In the genomic region with DNA sequence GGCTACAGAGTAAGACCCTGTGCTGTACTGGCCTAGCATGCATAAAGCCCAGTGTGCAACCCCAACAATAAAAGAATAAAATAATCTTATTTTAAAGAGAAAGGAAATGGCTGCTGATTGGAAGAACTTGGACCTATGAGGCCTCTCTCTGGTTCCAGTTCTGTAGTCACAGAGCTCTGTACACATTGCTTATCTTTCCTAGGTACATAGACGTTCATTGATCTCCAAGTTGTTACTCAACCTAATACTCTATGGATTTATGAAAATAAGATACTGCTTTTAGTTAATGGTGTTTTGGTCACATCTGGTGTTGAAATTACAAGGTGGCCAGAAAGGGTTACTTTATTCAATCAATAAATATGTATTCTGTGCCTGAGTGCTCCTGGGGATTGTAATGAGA, we compare ENCODE assay signal across 20 mouse cellular contexts. TPM values are rescaled to one million over a fixed set of nuclear protein-coding genes. Genes with fewer than 3 reads are reported as not detected.
A peak's percentile ranks its signal among the peaks of the same experiment; 100 is the strongest.
DNase-seq lines count a peak whose midpoint lies in the region; ATAC-seq and TF ChIP-seq lines count a peak whose summit lies in the region.
"Had no signal": no experiment of that assay in that cellular context is flagged by ENCODE, and none has a peak within 500 bp of the region (broad histone marks: within the 10 kb centered on the region; RNA-seq: fewer than 3 reads in every experiment).

No protein-coding gene starts in this region.

- H3K4me1 ChIP-seq in heart, embryonic 14.5 days (ENCODE audit: control insufficient read depth in 2 of 2, insufficient read depth in 2 of 2, low read length in 2 of 2), result peaks cover 3 to 32% of the 10 kb centered on the region in 2 experiments
- H3K4me1 ChIP-seq in liver, adult 2 months (ENCODE audit: control insufficient read depth, insufficient read depth, low read length), result peaks cover 9% of the 10 kb centered on the region
- peaks cover 21% of the 10 kb centered on the region for H3K4me1 ChIP-seq in liver, embryonic 15.5 days (replicated peaks)

- no peak overlapping the region for H3K9ac ChIP-seq in heart, embryonic 14.5 days (ENCODE audit: low read length)
- no peak overlapping the region for H3K9ac ChIP-seq in liver, adult 2 months (ENCODE audit: low read depth, low read length)
- H3K9ac ChIP-seq in liver, embryonic 15.5 days, result no peak overlapping the region
- H3K9ac ChIP-seq: forebrain, embryonic 13.5 days; forebrain, postnatal 0 days; heart, embryonic 12.5 days; hindbrain, embryonic 14.5 days had no signal

- no peak for ATAC-seq in heart, embryonic 14.5 days (ENCODE audit: insufficient number of reproducible peaks, insufficient read depth, low FRiP score, low read depth)
- no peak for ATAC-seq in liver, embryonic 15.5 days (ENCODE audit: insufficient read depth)
- ATAC-seq: forebrain, embryonic 13.5 days; forebrain, postnatal 0 days; Patski had no signal

- H3K4me3 ChIP-seq in heart, embryonic 14.5 days (ENCODE audit: control insufficient read depth in 1 of 2, insufficient read depth in 1 of 2, low read depth in 1 of 2, low read length in 2 of 2), result no peak overlapping the region
- H3K4me3 ChIP-seq in liver, adult 2 months (ENCODE audit: insufficient read depth, low read depth, low read length), result peak overlapping the region; percentile 13; the same call in 1 of the 2 replicates
- H3K4me3 ChIP-seq in liver, embryonic 15.5 days (replicated peaks), result no peak overlapping the region
- H3K4me3 ChIP-seq: embryonic facial prominence, embryonic 10.5 days; forebrain, embryonic 13.5 days; heart, embryonic 12.5 days; hindbrain, embryonic 10.5 days had no signal

- DNase-seq in heart, postnatal 36 days, result no peak
- DNase-seq in liver, adult 2 months (ENCODE audit: extremely low read depth, low read depth, low spot score), result peak; percentile 85
- DNase-seq in liver, result no peak
- DNase-seq in gastrocnemius, postnatal 4 days (ENCODE audit: low spot score in 2 of 2), result no peak
- DNase-seq in kidney, adult 9 months, result no peak
- DNase-seq: adrenal gland, adult 2 months; adrenal gland, postnatal 36 days; cerebellum, adult 2 months; cerebellum, postnatal 10 days; forebrain, postnatal 0 days; gastrocnemius, postnatal 14 days; heart, postnatal 14 days had no signal

- TF ChIP-seq POLR2A in liver, adult 2 months (IDR thresholded peaks at IDR 0.05; ENCODE audit: extremely low read depth, insufficient read depth, low read length), result no peak

- peaks cover 16% of the 10 kb centered on the region for H3K79me2 ChIP-seq in liver, adult 2 months (ENCODE audit: control insufficient read depth, insufficient read depth, low read length)

- WGBS in heart, embryonic 14.5 days, result 59% methylated on average over 1 of the region's 1 CpGs
- 26% methylated on average over 1 of the region's 1 CpGs for WGBS in liver, adult 2 months
- 33% methylated on average over 1 of the region's 1 CpGs for WGBS in liver, embryonic 15.5 days (ENCODE audit: insufficient replicate concordance)

- peak overlapping the region; percentile 69 for H3K4me2 ChIP-seq in heart, embryonic 14.5 days (ENCODE audit: low read length)
- peak overlapping the region; percentile 81 for H3K4me2 ChIP-seq in liver, embryonic 15.5 days
- H3K4me2 ChIP-seq: forebrain, embryonic 13.5 days; heart, embryonic 12.5 days; hindbrain, embryonic 14.5 days had no signal

- no peak for TF ChIP-seq CTCF in liver, adult 2 months (IDR thresholded peaks at IDR 0.05; ENCODE audit: low read depth, low read length)

- H3K27me3 ChIP-seq in heart, embryonic 14.5 days (ENCODE audit: control insufficient read depth, insufficient read depth, low read length), result no peaks in the 10 kb centered on the region
- no peaks in the 10 kb centered on the region for H3K27me3 ChIP-seq in liver, adult 2 months (ENCODE audit: control insufficient read depth, insufficient read depth, low read length)
- no peaks in the 10 kb centered on the region for H3K27me3 ChIP-seq in liver, embryonic 15.5 days
- H3K27me3 ChIP-seq: forebrain, embryonic 13.5 days; heart, embryonic 12.5 days had no signal

- no peaks in the 10 kb centered on the region for H3K36me3 ChIP-seq in heart, embryonic 14.5 days (ENCODE audit: control insufficient read depth, insufficient read depth, low read length)
- no peaks in the 10 kb centered on the region; the same call in 1 of the 2 replicates for H3K36me3 ChIP-seq in liver, adult 2 months (ENCODE audit: control insufficient read depth, insufficient read depth, low read length)
- no peaks in the 10 kb centered on the region for H3K36me3 ChIP-seq in liver, embryonic 15.5 days (replicated peaks)
- H3K36me3 ChIP-seq: embryonic facial prominence, embryonic 10.5 days; heart, embryonic 12.5 days; hindbrain, embryonic 10.5 days had no signal

- H3K9me3 ChIP-seq in heart, embryonic 14.5 days (ENCODE audit: control insufficient read depth, low read length), result no peaks in the 10 kb centered on the region
- H3K9me3 ChIP-seq in liver, embryonic 15.5 days (replicated peaks), result no peaks in the 10 kb centered on the region
- H3K9me3 ChIP-seq: embryonic facial prominence, embryonic 10.5 days; forebrain, embryonic 13.5 days; heart, embryonic 12.5 days; hindbrain, embryonic 10.5 days had no signal

- intact Hi-C loops in heart, postnatal 36 days (cut with DNase I), result loop anchor here (10.0 kb wide), 1 partner anchor 309 kb away; no protein-coding TSS in a partner anchor

- no peak overlapping the region for H3K27ac ChIP-seq in heart, embryonic 14.5 days (replicated peaks in 1 of 2; ENCODE audit: control insufficient read depth in 1 of 2, insufficient read depth in 1 of 2, low read depth in 2 of 2, low read length in 2 of 2)
- H3K27ac ChIP-seq in liver, adult 2 months (replicated peaks; ENCODE audit: insufficient read depth, low read depth, low read length), result peak overlapping the region; percentile 73
- H3K27ac ChIP-seq in liver, embryonic 15.5 days (replicated peaks), result no peak overlapping the region
- H3K27ac ChIP-seq: embryonic facial prominence, embryonic 10.5 days; forebrain, embryonic 13.5 days; hindbrain, embryonic 10.5 days; hindbrain, embryonic 14.5 days had no signal

RNA-seq across cellular contexts. Expression of a gene that starts 1.8 kb away (rescaled TPM):
- polyA plus RNA-seq in heart, embryonic 14.5 days (2014; fragmentation: Nextera tagmentation; extraction: Ambion mirVana), result 26.9 and 27.3 TPM in 2 replicates
- total RNA-seq in heart, postnatal 36 days (2021), result 1 to 10 TPM; 7.0 to 7.8 TPM
- total RNA-seq in liver, adult 2 months (2014; rRNA removed), result 111 and 115 TPM in 2 replicates
- polyA plus RNA-seq in liver, adult 2 months (2012; rRNA removed), result 49.9 and 64.0 TPM in 2 replicates
- polyA plus RNA-seq in liver, embryonic 15.5 days (2015; fragmentation: Nextera tagmentation; extraction: Ambion mirVana), result 39.1 and 43.1 TPM in 2 replicates
- 10 to 100 TPM in 1 of 2 experiments, 1 to 10 TPM in 1; 8.6 to 10.5 TPM for total RNA-seq in gastrocnemius, postnatal 4 days (2021)
